Mouse (Mus musculus) cerebellum, adult 2 months (tissue): ENCODE results near the gene Prelid1.

Experiments
- CTCF ChIP-seq: fragments of 200-500 bp; IDR thresholded peaks from 2 replicates; pipeline ENCODE4 v1.5.1; 2011; ENCODE audit warnings: low read depth, mild to moderate bottlenecking, control low read depth, low read length, moderate library complexity, borderline replicate concordance; ENCODE audit not compliant: insufficient read depth
- POLR2A ChIP-seq: fragments of 200-500 bp; IDR thresholded peaks from 2 replicates; pipeline ENCODE4 v1.6.1; 2011; ENCODE audit warnings: low read length, control low read depth, borderline replicate concordance; ENCODE audit not compliant: insufficient read depth

DNA sequence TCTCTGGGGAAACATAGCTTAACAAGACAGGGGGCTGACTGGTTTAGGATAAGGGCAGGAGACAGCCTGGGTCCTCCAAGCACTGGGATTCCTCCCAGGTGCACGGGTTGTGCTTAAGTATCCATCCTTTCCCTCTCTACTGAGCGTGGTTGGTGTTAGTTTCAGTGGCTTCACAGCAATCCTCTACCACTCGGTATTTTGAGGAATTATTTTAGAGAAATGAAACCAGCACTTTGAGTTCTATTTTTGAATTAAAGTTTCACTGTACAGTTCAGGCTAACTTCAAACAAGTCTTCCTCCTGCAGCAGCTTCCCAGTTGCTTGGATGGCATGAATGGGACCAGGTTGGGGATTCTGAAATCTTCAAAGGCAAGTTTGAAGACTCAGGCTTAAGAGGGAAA lies 1.9 kb upstream of the Prelid1 start:
- no peak for TF ChIP-seq CTCF
- no peak for TF ChIP-seq POLR2A
